Mouse (Mus musculus): Measurements from ENCODE around the gene Rgl1.

The Rgl1 gene

DNA sequence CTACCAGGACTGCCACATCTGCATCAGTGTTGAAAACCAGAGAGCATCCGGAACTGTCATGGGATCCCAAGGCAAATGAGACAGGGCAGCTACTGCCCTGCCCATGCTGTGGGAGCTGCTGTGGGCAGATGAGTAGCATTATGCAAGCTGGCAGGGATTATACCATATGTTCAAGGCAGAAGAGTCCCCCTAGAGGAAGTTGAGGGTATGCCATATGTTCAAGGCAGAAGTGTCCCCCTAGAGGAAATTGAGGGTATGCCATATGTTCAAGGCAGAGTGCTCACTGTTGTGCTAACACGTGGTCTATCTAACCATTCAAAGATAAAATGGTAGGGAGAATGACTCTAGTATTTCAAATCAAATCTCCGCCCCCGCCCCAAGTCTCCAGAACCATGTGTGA, 254.9 kb downstream of the Rgl1 start:
- DNase-seq (ENCODE audit: low spot score), result peak; percentile 43

DNA sequence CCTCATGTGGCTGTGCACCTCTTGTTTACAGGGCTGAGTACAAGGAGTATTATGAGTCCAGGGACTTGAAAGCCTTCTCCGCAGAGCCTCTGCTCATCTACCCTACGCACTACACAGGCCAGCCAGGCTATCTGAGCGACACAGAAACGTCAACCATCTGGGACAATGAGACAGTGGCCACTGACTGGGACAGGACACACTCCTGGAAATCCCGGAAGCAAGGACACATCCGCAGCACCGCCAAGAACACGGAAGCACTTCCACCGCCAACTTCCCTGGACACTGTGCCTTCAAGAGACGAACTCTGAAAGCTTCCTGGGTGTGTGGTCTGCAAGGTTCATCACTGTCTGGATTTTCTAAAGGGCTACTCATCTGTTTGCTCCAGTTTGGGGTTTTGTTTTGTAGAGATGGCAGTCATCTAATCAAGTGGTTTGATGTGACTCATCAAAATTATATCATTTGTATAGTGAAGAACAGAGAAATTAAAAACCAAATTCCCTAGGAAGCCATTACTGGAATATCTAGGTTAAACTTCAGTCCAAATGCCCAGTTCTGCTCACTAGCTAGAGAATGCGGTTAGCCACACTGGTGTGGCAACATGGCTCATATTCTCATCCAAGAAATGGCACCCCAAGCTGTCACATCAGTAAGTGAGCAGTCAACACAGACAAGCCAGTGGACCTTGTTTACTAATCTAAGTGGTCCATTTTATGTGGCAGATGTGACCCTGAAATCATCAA, 257.5 kb downstream of the Rgl1 start:
- DNase-seq (ENCODE audit: low spot score), result no peak

DNA sequence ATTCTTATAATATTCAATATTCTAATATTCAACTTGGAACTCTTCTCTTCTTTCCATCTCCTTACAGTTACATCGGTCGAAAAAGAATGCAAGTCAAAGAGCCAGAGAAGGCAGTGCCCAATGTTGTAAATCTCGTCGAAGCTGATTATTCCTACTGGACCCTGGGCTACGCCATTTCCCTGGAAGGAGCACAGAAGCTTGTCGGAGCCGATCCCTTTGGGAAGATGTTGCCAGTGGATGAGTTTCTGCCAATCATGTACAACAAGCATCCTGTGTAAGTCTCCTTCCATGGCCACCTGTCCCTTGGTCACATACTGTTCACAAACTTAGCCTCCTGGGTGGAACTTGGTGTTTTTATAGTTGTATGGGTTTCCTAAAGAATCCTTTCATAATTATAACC, 259.4 kb downstream of the Rgl1 start:
- no peak for DNase-seq (ENCODE audit: low spot score)

DNA sequence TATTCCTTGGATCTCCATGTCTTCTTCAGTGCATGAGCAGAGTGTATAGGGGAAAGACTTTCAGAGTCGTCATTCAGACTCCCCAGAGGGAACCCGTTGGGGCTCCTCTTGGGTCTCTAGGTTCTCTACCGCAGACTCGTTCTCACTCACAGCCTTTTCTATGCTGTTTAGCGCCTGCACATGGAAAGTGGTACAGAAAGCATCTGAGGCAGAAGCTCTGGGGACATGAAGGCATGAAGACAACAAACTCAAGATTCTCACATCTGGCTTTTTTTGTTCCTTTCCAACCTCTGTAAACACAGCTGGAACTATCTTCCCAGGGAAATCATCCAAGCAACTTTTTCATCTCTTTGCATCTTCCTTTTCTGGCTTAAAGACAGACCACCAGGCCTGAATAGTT, 260.0 kb downstream of the Rgl1 start:
- DNase-seq (ENCODE audit: low spot score), result no peak

DNA sequence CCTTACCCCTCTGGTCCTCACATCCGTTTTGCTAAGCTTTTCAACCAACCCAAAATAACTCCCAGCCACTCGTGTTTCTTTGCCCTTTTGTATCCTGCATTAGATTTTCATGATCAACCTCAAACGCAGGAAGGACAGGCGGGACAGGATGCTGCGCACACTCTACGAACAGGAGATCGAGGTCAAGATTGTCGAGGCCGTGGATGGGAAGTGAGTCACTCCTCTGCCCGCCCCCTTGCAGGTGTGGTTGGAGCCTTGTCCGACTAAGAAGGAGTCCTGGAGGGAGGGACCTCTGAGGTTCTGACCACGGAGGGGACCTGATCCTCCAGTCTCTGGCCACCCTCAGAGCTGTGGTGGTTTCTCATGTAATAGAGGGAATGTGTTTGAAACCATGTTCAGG, 266.3 kb downstream of the Rgl1 start:
- no peak for DNase-seq (ENCODE audit: low spot score)

DNA sequence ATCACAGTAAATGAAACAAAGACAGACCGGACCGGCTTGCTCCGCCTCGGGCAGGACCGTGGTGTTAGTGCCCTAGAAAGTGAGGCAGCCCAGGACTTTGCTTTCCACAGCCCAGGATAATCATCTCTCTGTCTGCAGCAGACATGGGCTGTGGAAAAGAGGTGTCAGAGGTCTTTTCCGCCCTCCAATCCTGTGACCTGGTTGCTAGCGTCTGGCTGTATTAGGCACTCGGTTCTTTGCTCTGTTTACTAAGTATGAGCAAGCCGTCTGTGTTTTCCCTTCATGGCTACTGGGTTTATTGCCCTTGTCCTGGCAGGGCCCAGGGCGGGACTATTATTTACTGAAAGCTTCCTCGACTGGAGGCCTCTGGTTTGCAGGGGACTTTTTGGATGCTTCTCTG, 268.6 kb downstream of the Rgl1 start:
- peak; percentile 56 for DNase-seq (ENCODE audit: low spot score)

DNA sequence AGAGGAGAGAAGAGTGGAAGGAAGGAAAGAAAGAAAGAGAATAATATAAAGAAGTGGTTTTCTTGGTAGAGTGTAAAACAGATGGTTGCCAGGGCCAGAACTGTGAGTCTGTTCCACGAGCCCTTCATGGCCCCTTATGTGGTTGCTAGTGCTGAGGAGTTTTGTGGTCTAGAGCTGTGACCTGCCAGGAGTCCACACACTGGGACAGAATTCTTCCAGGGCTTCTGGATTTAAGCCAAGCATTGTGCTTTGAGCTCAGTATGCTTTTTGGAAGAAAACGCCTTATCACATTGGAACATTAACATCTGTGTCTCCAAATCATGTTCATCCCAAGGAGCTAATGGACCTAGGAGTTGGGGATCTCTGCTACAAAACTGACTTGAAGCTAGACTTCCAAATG, 269.3 kb downstream of the Rgl1 start:
- peak; percentile 38 for DNase-seq (ENCODE audit: low spot score)

DNA sequence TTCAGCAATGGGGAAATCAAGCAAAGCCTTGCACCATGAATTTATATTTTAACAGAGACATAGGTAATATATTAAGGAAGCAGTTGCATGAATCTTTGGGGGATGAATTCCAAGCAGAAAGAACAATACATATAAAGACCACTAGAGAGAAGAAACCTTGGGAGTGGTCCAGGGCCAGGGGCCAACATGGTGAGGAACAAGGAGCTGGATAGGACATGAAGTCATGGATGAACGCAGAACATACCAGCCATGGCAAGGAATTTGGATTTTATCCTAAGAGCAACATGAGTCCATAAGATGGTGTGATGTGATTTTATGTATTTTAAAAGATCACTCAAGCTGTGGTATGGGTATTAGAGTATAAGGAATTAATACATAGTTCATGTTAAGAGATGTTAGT, 273.9 kb downstream of the Rgl1 start:
- DNase-seq (ENCODE audit: low spot score), result no peak

DNA sequence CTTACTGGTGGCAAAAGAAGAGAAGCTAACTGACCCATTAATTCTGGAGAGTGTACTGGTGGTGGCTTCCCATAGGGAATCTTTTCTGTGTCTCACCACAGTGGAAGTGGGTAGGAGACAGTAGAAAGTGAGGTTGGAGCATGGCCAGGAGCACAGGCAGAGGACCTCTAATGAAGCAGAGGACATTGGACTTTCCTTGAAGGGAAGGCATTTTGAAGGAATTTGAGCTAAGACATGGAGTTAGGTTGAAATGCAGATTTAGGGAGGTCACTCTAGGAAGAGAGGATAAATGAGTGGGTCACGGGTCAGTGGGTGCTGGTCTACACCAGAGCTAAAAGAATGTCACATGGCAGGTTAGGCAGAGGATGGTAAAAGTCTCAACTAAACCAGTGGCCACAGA, 275.3 kb downstream of the Rgl1 start:
- DNase-seq (ENCODE audit: low spot score), result no peak

DNA sequence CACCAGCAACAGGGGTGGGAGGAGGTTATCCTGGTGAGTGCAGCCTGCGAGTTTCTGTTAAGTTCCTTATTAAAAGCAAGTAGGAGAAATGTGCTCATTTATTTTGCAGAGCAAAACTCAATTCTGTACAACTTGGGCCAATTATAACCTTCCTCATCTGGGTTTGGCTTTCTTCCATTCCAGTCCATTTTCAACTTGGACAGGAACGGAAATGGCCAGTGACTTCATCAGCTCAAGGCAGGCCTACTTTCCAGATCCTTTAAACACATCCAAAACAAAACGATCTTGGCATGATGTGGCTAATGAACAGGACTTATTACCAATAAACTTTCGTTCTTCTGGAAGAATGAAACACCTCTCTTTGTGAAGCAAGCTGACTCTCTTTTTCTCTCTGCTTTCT, 290.0 kb downstream of the Rgl1 start:
- DNase-seq (ENCODE audit: low spot score), result no peak

DNA sequence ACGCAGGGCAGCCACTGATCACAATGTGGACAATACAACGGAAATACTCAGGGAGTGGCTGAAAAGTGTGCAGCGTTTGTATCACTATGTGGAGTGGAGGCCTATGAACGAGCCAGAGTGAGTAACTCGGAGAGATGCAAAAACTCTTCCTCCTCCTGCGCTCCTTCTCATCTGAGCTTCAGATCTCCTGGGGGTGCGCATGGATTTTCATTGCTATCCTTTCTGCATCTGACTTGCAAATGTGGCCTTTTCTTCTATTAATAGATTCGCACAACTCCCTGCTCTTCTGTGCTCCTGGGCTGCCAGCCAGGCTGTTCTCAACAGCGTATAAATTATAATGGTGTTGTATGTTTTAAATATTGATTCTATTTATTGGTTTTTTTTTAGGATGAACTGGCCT, 297.7 kb downstream of the Rgl1 start:
- DNase-seq (ENCODE audit: low spot score), result no peak
